Mouse (Mus musculus): Measurements from ENCODE around the gene Alcam.

Alcam gene

GRCm38 (mm10) chr16:52453971-52454514, at the start of gene Alcam:
Gene Alcam, minus strand, starts transcription at chr16:52454074.
- peak; percentile 84 for DNase-seq (ENCODE audit: low read depth, low spot score)

- no peak for DNase-seq (ENCODE audit: low read depth, low spot score)
Measured at GRCm38 (mm10) chr16:52498757-52499335, 45.0 kb upstream of the Alcam start.

DNA sequence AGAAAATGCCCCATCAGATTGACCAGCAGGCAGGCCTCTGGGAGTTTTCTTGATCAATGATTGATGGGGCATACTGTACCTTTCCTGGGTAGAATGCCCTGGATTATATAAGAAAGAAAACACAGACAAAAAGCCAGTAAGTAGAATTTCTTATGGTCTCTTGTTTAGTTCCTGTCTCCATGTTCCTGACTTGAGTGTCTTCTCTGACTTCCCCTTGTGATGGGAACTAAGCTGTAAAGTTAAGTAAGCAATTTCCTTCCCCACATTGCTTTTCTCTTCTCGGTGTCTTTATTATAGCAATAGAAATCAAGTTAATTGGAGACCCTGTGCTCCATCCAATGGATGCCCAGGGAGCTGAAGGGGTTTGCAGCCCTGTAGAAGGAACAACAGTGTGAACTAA, 36.7 kb upstream of the Alcam start:
- no peak for DNase-seq (ENCODE audit: low read depth, low spot score)

DNA sequence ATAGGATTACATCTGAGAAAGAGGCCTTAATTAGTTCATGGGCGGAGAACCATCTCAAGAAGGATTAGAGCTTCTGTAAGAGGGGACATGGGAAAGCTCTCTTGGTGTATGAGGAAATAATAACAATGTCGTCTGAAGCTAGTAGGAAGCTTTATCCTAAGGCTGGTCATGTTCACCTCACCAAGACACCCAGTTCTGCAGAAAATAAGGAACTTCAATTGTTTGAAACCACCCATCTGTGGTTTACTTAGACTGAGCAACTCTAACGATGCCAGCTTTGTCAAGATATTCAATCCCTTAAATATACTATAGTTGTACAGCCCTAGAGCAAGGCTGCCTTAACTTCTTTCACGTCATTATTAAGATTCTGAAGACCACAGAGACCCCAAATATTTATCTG, 20.4 kb upstream of the Alcam start:
- no peak for DNase-seq (ENCODE audit: low read depth, low spot score)

- DNase-seq (ENCODE audit: low read depth, low spot score) = no peak
Measured at GRCm38 (mm10) chr16:52473089-52473488, 19.2 kb upstream of the Alcam start.

DNA sequence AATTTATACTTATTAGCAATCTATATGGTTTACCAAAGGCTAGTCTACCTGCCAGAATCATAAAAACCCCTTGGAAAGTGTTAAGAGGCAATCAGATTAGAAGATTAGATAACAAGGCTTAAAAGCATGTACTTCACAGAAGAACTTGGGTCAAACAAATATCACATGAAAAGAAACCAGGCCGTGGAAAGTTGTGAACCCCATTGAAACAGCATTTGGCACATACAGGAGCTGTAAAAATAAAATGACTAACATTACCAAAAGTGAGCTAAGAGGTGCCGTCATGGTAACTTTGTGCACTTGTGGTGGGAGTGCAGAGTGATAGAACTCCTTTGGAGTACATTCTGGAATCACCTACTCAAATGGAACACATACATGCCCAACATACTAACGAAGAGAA, 18.8 kb upstream of the Alcam start:
- no peak for DNase-seq (ENCODE audit: low read depth, low spot score)

- no peak for DNase-seq (ENCODE audit: low read depth, low spot score)
Measured at GRCm38 (mm10) chr16:52472059-52472458, 18.2 kb upstream of the Alcam start.

DNA sequence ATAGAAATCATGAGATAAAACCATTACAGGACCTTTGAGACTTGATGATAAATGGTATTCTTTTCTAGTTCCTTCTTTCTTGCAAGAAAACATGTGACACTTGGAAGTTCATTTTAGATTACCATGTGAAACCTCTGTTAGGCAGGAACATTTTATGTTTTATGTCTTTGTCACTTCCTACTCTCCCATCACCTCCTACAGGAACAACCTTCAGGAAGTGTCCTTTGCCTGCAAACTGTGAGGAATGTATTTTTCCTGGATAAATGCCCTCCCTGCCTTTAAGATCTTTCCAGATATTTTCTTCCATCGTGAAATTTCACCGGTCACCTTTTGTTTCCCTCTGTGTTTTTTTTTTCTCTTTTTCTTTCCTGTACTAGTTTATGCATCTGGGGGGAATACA, 17.0 kb upstream of the Alcam start:
- no peak for DNase-seq (ENCODE audit: low read depth, low spot score)

GRCm38 (mm10) chr16:52470226-52470625, 16.4 kb upstream of the Alcam start:
- DNase-seq (ENCODE audit: low read depth, low spot score) = peak; percentile 60

DNA sequence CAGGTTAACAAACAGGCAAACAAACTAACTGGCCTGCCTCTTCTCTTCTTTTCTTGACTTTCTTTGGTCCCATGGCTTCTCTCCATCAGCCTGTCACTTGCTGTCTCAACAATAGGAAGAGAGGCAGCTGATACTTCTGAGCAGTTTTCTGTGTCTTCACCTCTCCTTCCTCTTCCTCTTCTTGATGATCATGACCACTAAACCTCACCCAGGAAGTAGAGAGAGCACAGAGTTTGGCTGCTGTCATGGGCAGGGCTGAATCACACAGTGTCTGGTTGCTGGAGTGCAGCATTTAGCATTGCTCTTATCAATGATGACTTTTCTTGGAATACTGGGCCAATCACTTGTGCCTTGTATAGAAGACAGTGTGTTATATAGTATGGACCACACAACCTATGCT, 14.6 kb upstream of the Alcam start:
- peak; percentile 31 for DNase-seq (ENCODE audit: low read depth, low spot score)

- no peak for DNase-seq (ENCODE audit: low read depth, low spot score)
Measured at GRCm38 (mm10) chr16:52466770-52467169, 12.9 kb upstream of the Alcam start.

- DNase-seq (ENCODE audit: low read depth, low spot score) = peak; percentile 26
Measured at GRCm38 (mm10) chr16:52464597-52464996, 10.7 kb upstream of the Alcam start.

GRCm38 (mm10) chr16:52452862-52453715, 785 bp downstream of the Alcam start:
- DNase-seq (ENCODE audit: low read depth, low spot score) = peak; percentile 98

DNA sequence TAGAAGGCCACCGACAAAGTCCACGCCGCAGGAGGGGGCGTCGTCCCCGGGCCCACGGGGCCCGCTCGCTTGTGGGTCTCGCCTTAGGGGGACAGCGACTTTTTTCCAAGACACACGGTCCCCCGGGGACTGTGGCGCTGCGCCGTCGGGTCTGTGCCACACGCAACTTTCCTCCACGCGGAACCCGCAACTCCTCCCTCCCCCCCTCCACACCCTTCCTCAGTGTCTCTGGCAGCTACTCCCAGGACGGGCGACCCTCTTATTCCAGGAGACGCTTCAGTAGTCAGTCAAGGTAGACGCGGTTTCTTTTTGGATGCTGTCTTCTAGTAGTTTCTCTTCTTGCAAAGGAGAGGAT, 1.4 kb downstream of the Alcam start:
- no peak for DNase-seq (ENCODE audit: low read depth, low spot score)

DNA sequence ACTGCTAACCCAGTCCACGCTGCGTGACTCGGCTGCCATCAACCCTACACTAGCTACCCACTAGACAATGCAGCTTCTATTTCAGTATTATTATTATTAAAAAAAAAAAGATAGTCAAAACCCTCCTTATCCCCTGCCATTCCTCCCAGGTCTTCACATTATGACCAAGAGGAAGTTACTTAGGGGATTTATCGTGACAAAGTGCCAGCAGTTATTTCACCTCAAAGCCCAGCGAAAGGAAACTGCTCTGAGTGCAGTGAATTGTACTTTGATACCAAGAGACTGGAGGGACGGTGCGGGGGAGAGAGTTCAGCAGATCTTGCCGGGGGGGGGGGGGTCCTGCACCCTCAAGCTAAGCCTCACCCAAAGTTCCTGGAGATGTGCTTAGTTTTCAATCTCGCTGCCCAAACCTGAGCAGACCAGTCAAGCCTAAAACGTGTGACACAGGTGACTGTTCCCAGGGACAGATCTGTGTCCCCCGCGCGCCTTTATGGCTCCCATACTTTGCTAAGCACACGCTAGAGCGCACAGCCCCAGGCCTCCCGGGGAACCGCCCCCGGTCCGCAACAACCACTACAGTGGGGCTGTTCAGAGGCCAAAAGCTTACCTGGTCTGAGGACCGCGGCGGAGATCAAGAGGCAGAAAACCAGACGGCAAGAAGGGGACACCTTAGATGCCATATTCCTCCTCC, 1.9 kb downstream of the Alcam start:
- DNase-seq (ENCODE audit: low read depth, low spot score) = peak; percentile 68

DNA sequence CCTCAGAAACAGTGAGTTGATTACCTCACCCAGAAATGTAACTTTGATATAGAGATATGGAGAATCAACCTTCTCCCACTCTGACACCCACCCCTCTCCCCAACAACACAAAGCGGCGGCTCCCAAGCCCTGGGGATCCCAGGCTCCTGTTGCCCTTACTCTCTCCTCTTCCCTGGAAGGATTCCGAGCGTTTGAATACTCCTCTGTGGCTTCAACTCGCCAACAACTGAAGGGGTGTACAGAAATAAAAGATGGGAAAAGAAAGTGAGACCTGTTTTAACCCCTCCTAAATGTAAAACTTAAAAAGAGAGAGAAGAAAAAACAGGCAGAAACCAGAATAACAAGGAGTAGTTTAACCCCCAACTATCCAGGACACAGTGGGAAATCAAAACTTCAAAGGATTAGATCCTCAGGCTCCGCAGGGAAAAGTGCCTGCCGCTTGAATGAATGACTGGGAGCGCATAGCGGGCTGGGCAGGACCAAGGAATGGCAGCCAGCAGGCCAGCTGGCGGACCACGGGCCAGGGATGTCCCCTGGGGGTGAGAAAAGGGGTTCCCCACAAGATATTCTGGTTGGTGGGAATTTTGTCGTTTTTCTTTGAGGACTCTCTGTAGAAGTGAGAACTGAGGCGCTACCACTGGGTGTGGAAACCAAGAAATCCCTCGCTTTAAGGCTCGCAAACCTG, 2.6 kb downstream of the Alcam start:
- DNase-seq (ENCODE audit: low read depth, low spot score) = no peak

- DNase-seq (ENCODE audit: low read depth, low spot score) = peak; percentile 56
Measured at GRCm38 (mm10) chr16:52450245-52451100, 3.4 kb downstream of the Alcam start.

DNA sequence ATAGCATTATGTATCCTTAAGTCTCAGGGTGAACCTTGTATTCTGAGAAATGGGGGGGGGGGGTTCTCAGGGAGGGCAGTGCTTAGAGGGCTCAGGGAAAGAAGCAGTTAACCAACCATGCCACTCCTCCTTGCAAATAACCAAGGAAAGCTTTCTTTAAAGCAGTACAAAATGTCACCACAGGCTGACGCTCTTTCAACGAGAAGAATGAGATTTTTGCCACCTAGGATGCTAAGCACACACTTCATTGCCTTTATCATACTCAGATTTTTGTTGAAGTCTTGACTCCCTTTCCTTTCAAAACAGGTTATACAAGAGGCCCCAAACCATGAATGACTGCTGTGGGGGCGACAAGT, 4.0 kb downstream of the Alcam start:
- no peak for DNase-seq (ENCODE audit: low read depth, low spot score)

GRCm38 (mm10) chr16:52445984-52446383, 7.9 kb downstream of the Alcam start:
- DNase-seq (ENCODE audit: low read depth, low spot score) = no peak

GRCm38 (mm10) chr16:52443635-52444505, 10.0 kb downstream of the Alcam start:
- peak; percentile 62 for DNase-seq (ENCODE audit: low read depth, low spot score)
